Mouse (Mus musculus): ENCODE results near the gene Mrpl14.

DNA sequence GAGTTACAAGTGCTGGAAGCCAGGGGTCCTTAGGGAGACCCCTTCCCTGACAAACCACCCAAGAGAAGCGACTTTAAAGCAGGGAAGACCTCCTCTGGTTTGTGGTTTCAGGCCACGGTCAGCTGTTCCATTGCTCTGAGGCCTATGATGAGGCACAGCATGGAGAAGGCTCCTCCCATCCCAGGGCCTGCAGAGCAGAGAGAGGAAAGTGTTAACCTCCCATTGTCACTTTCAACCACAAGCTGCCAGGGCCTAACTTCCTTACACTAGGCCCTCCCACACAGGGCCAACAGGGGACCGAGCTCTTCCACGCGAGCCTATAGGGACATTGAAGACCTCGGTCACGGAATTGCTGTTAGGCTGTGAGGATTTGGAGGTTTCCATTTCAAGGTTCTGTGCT, 17.1 kb downstream of the Mrpl14 start:
- TF ChIP-seq CTCF (IDR thresholded peaks at IDR 0.05; ENCODE audit: low read depth) (no peak), EP300 (optimal IDR thresholded peaks at IDR 0.05) (no peak)
